Mouse (Mus musculus) brown adipose tissue, adult 24 weeks (tissue): ENCODE data around the gene Ethe1. TPM values are rescaled to one million over a fixed set of nuclear protein-coding genes. Genes with fewer than 3 reads are reported as not detected.

Source experiments
- H3K27ac ChIP-seq: fragments of 200-500 bp; replicated peaks from 2 replicates; pipeline ENCODE4 v1.5.1; 2012; ENCODE audit warnings: low read depth, mild to moderate bottlenecking, low read length
- H3K4me1 ChIP-seq: fragments of 200-500 bp; 2 replicates; pipeline ENCODE4 v1.6.1; 2012; ENCODE audit warnings: low read length, mixed read lengths; ENCODE audit not compliant: control insufficient read depth, insufficient read depth, insufficient read length
- H3K4me3 ChIP-seq: fragments of 200-500 bp; 2 replicates; pipeline ENCODE4 v1.5.1; 2012; ENCODE audit warnings: low read depth, mild to moderate bottlenecking, low read length, moderate library complexity; ENCODE audit not compliant: insufficient read depth
- polyA plus RNA-seq: library from polyadenylated mRNA; stranded (reverse); fragments of >200 nt; gene quantifications from 2 replicates; pipeline ENCODE4 v1.2.4, GENCODE M21; 2012; ENCODE audit not compliant: missing spikeins, insufficient read depth, insufficient read length

Ethe1 gene
- polyA plus RNA-seq, 1 experiment = 17.2 TPM

GRCm38 (mm10) chr7:24564607-24565265 lies 22.6 kb upstream of the Ethe1 start:
- Histone ChIP-seq H3K27ac (no peak overlapping the region), H3K4me1 (no peaks in the 10 kb centered on the region), H3K4me3 (no peak overlapping the region)

GRCm38 (mm10) chr7:24565627-24566026 lies 21.7 kb upstream of the Ethe1 start:
- Histone ChIP-seq H3K27ac (no peak overlapping the region), H3K4me3 (no peak overlapping the region), H3K4me1 (no peaks in the 10 kb centered on the region)

- no peak overlapping the region for H3K4me3 ChIP-seq
- no peaks in the 10 kb centered on the region for H3K4me1 ChIP-seq
- H3K27ac ChIP-seq = no peak overlapping the region
Observed at GRCm38 (mm10) chr7:24566206-24566605, 21.1 kb upstream of the Ethe1 start.

- Histone ChIP-seq H3K27ac (no peak overlapping the region), H3K4me3 (no peak overlapping the region), H3K4me1 (no peaks in the 10 kb centered on the region)
Observed at GRCm38 (mm10) chr7:24568512-24568911, 18.8 kb upstream of the Ethe1 start.

- Histone ChIP-seq H3K27ac (no peak overlapping the region), H3K4me1 (no peaks in the 10 kb centered on the region), H3K4me3 (no peak overlapping the region)
Observed at GRCm38 (mm10) chr7:24571071-24571470, 16.3 kb upstream of the Ethe1 start.

- H3K4me1 ChIP-seq = no peaks in the 10 kb centered on the region
- no peak overlapping the region for H3K4me3 ChIP-seq
- no peak overlapping the region for H3K27ac ChIP-seq
Observed at GRCm38 (mm10) chr7:24572455-24572854, 14.9 kb upstream of the Ethe1 start.

GRCm38 (mm10) chr7:24574224-24574796 lies 13.0 kb upstream of the Ethe1 start:
- Histone ChIP-seq H3K27ac (no peak overlapping the region), H3K4me3 (no peak overlapping the region), H3K4me1 (no peaks in the 10 kb centered on the region)

GRCm38 (mm10) chr7:24577811-24578210 lies 9.5 kb upstream of the Ethe1 start:
- Histone ChIP-seq H3K4me1 (no peaks in the 10 kb centered on the region), H3K4me3 (no peak overlapping the region), H3K27ac (no peak overlapping the region)

- Histone ChIP-seq H3K4me1 (peaks cover 4% of the 10 kb centered on the region; the same call in 1 of the 2 replicates), H3K4me3 (no peak overlapping the region), H3K27ac (no peak overlapping the region)
Observed at GRCm38 (mm10) chr7:24584876-24585275, 2.5 kb upstream of the Ethe1 start.

GRCm38 (mm10) chr7:24585995-24586394 lies 1.3 kb upstream of the Ethe1 start:
- Histone ChIP-seq H3K4me1 (peaks cover 4% of the 10 kb centered on the region; the same call in 1 of the 2 replicates), H3K4me3 (no peak overlapping the region), H3K27ac (no peak overlapping the region)

GRCm38 (mm10) chr7:24586828-24587227 lies 515 bp upstream of the Ethe1 start:
- Histone ChIP-seq H3K27ac (no peak overlapping the region), H3K4me3 (no peak overlapping the region), H3K4me1 (peaks cover 4% of the 10 kb centered on the region; the same call in 1 of the 2 replicates)

GRCm38 (mm10) chr7:24588336-24588735 lies 993 bp downstream of the Ethe1 start:
- Histone ChIP-seq H3K4me1 (peaks cover 6% of the 10 kb centered on the region; the same call in 1 of the 2 replicates), H3K27ac (no peak overlapping the region), H3K4me3 (no peak overlapping the region)

- Histone ChIP-seq H3K4me3 (no peak overlapping the region), H3K27ac (no peak overlapping the region), H3K4me1 (peaks cover 6% of the 10 kb centered on the region; the same call in 1 of the 2 replicates)
Observed at GRCm38 (mm10) chr7:24591735-24592134, 4.4 kb downstream of the Ethe1 start.

GRCm38 (mm10) chr7:24592163-24592562 lies 4.8 kb downstream of the Ethe1 start:
- H3K4me1 ChIP-seq = peaks cover 6% of the 10 kb centered on the region; the same call in 1 of the 2 replicates
- no peak overlapping the region for H3K27ac ChIP-seq
- no peak overlapping the region for H3K4me3 ChIP-seq

GRCm38 (mm10) chr7:24592781-24593180 lies 5.4 kb downstream of the Ethe1 start:
- Histone ChIP-seq H3K4me3 (no peak overlapping the region), H3K4me1 (peaks cover 6% of the 10 kb centered on the region; the same call in 1 of the 2 replicates), H3K27ac (no peak overlapping the region)
